Mouse (Mus musculus): ENCODE measurements around the gene Mtus2. TPM values are rescaled to one million over a fixed set of nuclear protein-coding genes. Genes with fewer than 3 reads are reported as not detected.
A peak's percentile ranks its signal among the peaks of the same experiment; 100 is the strongest.

Mtus2 gene
- total RNA-seq, 2 experiments from 2014 or later: 39.9 to 41.4 TPM

DNA sequence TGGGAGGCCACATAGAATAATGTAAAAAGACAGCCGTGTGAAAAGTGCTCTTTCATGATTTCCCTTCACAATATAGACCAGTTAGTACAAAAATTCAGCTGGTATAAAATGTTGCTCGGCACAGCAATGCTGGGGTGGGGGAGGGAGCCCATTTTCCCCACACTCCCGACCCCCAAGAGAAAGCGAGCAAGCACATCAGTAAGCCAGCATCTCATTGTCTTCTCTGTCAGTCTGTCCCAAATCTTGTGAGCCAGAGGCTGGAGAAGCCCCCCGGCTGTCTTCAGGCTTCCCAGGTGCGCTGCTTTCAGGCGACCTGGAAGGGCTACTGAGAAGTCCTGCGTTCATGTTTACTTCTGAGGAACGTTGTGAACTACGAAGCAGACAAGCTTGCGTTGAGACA lies 699 bp upstream of the Mtus2 start:
- DNase-seq (ENCODE audit: low spot score in 2 of 2): no peak
- intact Hi-C loops (cut with DNase I): loop anchor here (2.0 to 5.0 kb wide), 2 partner anchors 94 to 174 kb away; partner anchors contain the start of gene Pomp

GRCm38 (mm10) chr5:147957592-147958271 lies 612 bp downstream of the Mtus2 start:
- peak; percentile 89 to 91 for DNase-seq (ENCODE audit: low spot score in 2 of 2)
- intact Hi-C loops (cut with DNase I): loop anchor here (1.0 to 5.0 kb wide), 4 partner anchors 95 to 282 kb away; partner anchors contain the start of gene Pomp

DNA sequence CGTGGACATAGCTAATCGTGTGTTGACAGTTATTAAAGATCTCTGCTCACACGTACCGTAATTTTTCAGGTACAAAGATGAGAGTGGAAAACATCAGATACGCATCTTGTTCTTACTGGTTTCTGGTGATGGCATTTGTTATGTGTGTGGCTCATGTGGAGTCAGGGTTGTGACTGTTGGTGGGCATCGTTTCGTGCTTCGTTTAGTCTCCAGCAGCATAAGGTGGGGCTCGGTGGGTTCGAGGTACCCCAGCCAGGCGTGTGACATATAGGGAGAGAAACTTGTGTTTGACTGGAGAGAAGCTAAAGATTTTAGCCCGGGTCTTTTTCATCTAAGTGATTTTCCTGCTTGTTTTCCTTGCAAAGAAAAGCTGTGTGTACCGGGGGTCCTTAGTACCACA lies 1.4 kb downstream of the Mtus2 start:
- DNase-seq (ENCODE audit: low spot score in 2 of 2): no peak
- intact Hi-C loops (cut with DNase I): loop anchor here (5.0 kb wide), 1 partner anchor 96 kb away; the partner anchor contains the start of gene Pomp

GRCm38 (mm10) chr5:147959088-147959487 lies 2.0 kb downstream of the Mtus2 start:
- intact Hi-C loops (cut with DNase I): loop anchor here (5.0 kb wide), 1 partner anchor 97 kb away; the partner anchor contains the start of gene Pomp

GRCm38 (mm10) chr5:147960793-147961192 lies 3.7 kb downstream of the Mtus2 start:
- intact Hi-C loops (cut with DNase I): no loop called here
- DNase-seq (ENCODE audit: low spot score in 2 of 2): no peak

More at GRCm38 (mm10) chr5:147959088-147959487, 2.0 kb downstream of the Mtus2 start:
- peak; percentile 51 to 56 for DNase-seq (ENCODE audit: low spot score in 2 of 2)

DNA sequence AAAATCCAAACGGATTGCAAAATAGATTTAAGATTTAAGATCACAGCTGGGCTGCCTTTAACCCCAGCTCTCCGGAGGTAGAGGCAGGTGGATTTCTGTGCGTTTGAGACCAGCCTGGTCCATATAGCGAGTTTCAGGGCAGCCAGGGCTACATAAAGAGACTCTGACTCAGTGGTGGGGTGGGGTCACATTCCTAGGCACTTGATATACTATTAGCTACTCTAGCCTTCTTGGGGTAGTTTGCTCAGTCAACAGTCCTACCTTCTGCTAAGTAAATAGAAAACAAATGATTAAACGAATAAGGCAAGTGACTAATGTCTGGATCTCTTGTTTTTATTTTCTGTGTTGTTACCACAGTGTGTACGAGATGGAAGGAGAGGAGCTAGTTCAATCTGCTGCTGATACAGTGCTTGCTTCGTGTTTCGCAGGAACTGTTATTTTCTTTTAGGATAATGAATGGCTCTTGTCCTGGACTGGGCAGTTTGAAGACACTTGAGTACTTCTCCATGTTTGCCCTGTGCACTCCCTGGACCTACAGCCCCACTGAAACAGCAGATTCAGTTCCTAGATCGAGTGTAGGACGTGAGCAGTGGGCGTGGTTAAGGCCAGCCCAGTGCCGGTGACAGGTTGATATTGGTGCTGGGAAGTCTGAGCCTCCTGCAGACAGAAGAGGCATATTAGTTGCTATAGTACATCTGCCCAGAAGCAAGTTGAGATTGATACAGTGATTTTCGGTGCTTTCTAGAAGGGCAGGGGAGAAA lies 6.9 kb downstream of the Mtus2 start:
- no peak for DNase-seq (ENCODE audit: low spot score in 2 of 2)
- intact Hi-C loops (cut with DNase I): no loop called here

- intact Hi-C loops (cut with DNase I): no loop called here
- DNase-seq (ENCODE audit: low spot score in 2 of 2): no peak
Observed at GRCm38 (mm10) chr5:147964776-147965175, 7.7 kb downstream of the Mtus2 start.

DNA sequence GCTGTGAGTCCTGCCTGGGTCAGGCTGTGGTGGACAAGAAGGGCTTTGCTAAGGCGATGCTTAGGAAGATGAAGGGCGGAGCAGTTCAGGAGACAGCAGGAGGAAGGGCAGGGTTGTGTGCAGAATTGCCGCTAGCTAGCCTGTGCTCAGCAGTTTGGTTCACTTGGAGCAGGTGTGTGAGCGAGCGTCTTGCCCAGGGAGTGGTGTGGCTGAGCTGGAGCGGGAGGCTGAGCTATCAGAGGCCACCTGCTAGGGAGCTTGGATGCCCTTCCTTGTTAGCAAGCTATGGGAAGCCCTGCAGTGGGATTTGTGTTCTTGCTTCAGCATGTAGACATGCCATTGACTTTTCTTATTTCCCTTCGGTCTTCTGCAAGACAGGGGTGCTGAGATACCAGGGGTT lies 9.5 kb downstream of the Mtus2 start:
- intact Hi-C loops (cut with DNase I): no loop called here

DNA sequence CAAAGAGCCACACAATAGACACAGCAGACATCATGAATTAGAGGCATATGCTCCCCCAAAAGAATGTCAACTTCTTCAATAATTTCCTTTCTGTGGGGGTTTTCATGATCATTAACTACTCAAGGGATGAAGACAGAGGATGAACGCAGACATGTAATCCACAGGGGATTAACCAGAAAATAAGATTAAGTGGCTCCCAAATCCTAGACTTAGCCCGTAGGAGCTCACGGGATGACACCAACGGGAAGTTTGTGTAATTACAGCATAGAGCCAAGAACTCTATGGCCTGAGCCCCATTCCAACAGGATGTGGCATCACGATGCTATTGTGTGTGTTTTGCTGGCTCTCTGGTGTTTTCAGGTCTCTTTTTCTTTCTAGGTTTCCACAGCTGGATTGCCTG lies 12.4 kb downstream of the Mtus2 start:
- no peak for DNase-seq (ENCODE audit: low spot score in 2 of 2)
- intact Hi-C loops (cut with DNase I): no loop called here

More for the DNA sequence above, 9.5 kb downstream of the Mtus2 start:
- DNase-seq (ENCODE audit: low spot score in 2 of 2): no peak

GRCm38 (mm10) chr5:147976001-147976400 lies 18.9 kb downstream of the Mtus2 start:
- DNase-seq (ENCODE audit: low spot score in 2 of 2): no peak
- intact Hi-C loops (cut with DNase I): no loop called here

DNA sequence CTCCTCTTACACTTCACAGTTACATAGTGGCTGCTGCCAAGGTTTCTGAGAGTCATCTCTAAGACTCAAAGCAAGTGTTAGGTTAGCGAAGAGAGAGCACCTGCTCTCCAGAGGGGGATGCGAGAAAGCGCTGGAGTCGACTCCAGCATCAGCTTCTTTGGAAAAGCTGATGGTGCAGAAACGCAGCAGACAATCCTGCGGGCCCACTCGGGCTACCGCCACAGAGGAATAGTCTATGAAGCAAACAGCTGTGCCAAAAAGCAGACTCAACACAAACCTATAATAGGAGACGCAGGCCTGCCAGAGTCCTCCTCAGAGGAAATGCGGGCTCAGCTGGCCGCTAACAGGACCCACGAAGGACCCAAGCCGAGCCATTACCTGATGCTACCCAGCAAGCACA lies 23.5 kb downstream of the Mtus2 start:
- intact Hi-C loops (cut with DNase I): no loop called here
- peak; percentile 37 to 45 for DNase-seq (ENCODE audit: low spot score in 2 of 2)

GRCm38 (mm10) chr5:147990289-147990688 lies 33.2 kb downstream of the Mtus2 start:
- no peak for DNase-seq (ENCODE audit: low spot score in 2 of 2)
- intact Hi-C loops (cut with DNase I): no loop called here

DNA sequence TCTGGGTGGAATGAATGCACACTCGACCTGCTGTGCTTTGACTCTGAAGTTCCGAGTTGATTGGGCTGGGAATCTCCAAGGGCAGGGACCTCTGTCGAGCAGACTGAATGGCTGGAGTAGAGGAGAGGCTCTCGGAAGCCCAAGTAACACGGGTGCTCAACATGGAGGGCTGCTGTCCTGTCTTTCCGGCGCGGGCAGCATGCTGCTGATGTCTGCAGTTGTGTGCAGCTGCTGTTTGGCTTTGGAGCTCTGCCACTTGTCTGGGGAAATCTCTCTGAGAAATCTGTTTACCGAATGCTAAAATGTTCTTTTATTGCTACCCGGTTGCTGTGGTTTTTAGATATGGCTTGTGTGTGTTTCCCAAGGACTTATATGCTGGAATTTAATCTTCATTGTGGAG lies 33.7 kb downstream of the Mtus2 start:
- DNase-seq (ENCODE audit: low spot score in 2 of 2): no peak
- intact Hi-C loops (cut with DNase I): no loop called here

DNA sequence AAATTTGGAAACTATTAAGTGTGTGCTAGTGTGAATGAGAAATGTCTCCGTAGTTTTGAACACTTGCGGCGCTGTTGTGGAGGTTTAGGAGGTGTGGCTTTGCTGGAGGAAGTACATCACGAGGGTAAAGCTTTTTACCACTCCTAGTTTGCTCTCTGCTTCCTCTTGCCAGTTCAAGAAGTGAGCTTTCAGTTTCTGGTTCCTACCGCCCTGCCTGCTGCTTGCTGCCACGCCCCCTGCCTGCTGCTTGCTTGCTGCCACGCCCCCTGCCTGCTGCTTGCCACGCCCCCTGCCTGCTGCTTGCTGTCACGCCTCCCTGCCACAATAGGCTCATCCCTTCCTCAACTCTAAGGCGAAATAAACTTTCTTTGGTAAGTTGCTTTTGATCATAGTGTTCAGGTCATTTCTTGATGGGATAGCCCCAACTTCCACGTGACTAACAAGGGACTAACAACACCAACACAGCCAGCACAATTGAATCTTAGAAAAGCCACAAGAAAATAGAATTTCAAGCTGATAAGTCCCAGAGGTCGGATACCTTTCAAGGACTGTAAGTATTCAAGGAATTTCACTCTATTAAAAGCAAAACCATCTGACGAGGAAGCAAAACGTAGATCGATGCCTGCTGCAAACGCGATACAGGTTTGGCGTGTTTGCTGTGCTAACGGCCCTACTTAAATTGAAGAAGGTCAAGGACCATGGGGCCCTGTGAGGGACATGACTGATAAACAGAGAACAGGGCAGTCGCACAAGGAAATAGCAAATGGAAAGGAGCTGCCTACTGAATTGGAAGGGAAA lies 35.7 kb downstream of the Mtus2 start:
- intact Hi-C loops (cut with DNase I): no loop called here
- DNase-seq (ENCODE audit: low spot score in 2 of 2): no peak

GRCm38 (mm10) chr5:148005263-148005662 lies 48.1 kb downstream of the Mtus2 start:
- intact Hi-C loops (cut with DNase I): no loop called here
- DNase-seq (ENCODE audit: low spot score in 2 of 2): no peak

DNA sequence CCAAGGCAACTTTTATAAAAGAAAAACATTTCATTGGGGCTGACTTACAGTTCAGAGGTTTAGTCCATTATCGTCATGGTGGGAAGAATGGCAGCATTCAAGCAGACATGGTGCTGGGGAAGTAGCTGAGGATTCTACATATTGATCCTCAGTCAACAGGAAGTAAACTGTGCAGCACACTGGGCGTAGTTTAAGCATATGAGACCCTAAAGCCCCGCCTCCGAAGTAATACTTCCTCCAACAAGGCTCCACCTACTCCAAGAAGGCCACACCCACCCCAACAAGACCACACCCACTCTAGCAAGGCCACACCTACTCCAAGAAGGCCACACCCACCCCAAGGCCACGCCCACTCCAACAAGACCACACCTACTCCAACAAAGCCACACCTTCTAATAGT lies 55.0 kb downstream of the Mtus2 start:
- DNase-seq (ENCODE audit: low spot score in 2 of 2): no peak
- intact Hi-C loops (cut with DNase I): no loop called here

- DNase-seq (ENCODE audit: low spot score in 2 of 2): no peak
- intact Hi-C loops (cut with DNase I): no loop called here
Observed at GRCm38 (mm10) chr5:148014133-148014854, 57.2 kb downstream of the Mtus2 start.

- DNase-seq (ENCODE audit: low spot score in 2 of 2): no peak
- intact Hi-C loops (cut with DNase I): no loop called here
Observed at GRCm38 (mm10) chr5:148015383-148015782, 58.3 kb downstream of the Mtus2 start.

DNA sequence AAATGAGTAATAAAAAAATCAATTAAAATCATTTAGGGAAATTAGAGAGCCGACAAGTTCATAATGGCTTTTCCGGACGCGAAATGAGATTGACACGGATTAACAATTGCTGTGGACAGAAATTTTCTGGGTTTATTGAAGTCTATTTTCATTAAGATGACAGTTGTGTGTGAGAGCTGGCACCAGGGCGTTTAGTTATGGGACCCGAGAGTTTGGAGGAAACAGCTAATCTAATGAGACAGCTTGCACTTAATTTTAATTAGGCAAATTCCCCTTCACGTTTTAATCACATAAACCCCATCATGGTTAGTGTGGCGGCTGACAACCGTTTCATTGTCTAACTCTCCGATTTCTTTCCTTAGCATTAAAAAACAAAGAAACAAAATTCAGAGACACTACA lies 60.3 kb downstream of the Mtus2 start:
- DNase-seq (ENCODE audit: low spot score in 2 of 2): no peak
- intact Hi-C loops (cut with DNase I): no loop called here
